Mouse (Mus musculus): ENCODE measurements around the gene Trpm2. TPM values are rescaled to one million over a fixed set of nuclear protein-coding genes. Genes with fewer than 3 reads are reported as not detected.

The Trpm2 gene
- polyA plus RNA-seq, 1 experiment = 21.0 TPM

DNA sequence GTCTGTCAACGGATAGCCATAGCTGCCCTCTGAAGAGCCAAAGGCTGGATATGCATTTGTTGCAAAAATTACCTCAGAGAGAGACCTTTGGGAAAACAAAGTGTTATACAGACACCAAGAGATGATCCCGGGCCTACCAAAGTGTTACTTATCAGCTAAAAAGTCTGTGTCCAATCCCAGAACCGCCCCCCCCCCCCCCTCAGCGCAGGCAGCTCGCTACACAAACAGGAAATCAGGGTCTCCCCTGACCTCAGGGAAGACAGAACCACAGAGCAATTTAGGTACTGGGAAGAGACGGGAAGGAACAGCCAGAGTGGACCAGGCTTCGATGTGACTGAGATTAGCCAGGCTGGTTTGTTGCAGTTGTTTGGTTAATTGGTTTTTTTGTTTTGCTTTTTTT, 36.8 kb upstream of the Trpm2 start:
- no peak overlapping the region for H3K27ac ChIP-seq (ENCODE audit: control insufficient read depth, insufficient read depth, low read length)
- no peaks in the 10 kb centered on the region for H3K27me3 ChIP-seq (ENCODE audit: control insufficient read depth, insufficient read depth, low read length)
- 46% methylated on average over 7 of the region's 7 CpGs for WGBS
- H3K4me1 ChIP-seq (replicated peaks; ENCODE audit: control insufficient read depth, insufficient read depth, low read length) = peaks cover 19% of the 10 kb centered on the region
- H3K4me3 ChIP-seq (ENCODE audit: control insufficient read depth, insufficient read depth, low read length) = no peak overlapping the region
- TF ChIP-seq CTCF (IDR thresholded peaks at IDR 0.05; ENCODE audit: borderline replicate concordance, control insufficient read depth, extremely low read depth, insufficient read depth, low read length, poor library complexity) = no peak
- no peak for TF ChIP-seq POLR2A (IDR thresholded peaks at IDR 0.05; ENCODE audit: control insufficient read depth, extremely low read depth, insufficient read depth, low read length, poor library complexity)
- no peak for DNase-seq
- no peaks in the 10 kb centered on the region for H3K36me3 ChIP-seq (ENCODE audit: control insufficient read depth, insufficient read depth, low read length)

- no peaks in the 10 kb centered on the region for H3K27me3 ChIP-seq (ENCODE audit: control insufficient read depth, insufficient read depth, low read length)
- WGBS = 94% methylated on average over 4 of the region's 4 CpGs
- no peak for DNase-seq
- no peaks in the 10 kb centered on the region; the same call in 1 of the 2 replicates for H3K36me3 ChIP-seq (ENCODE audit: control insufficient read depth, insufficient read depth, low read length)
- no peak overlapping the region for H3K27ac ChIP-seq (ENCODE audit: control insufficient read depth, insufficient read depth, low read length)
- H3K4me3 ChIP-seq (ENCODE audit: control insufficient read depth, insufficient read depth, low read length) = no peak overlapping the region
- H3K4me1 ChIP-seq (replicated peaks; ENCODE audit: control insufficient read depth, insufficient read depth, low read length) = peaks cover 19% of the 10 kb centered on the region
- TF ChIP-seq POLR2A (IDR thresholded peaks at IDR 0.05; ENCODE audit: control insufficient read depth, extremely low read depth, insufficient read depth, low read length, poor library complexity) = no peak
- no peak for TF ChIP-seq CTCF (IDR thresholded peaks at IDR 0.05; ENCODE audit: borderline replicate concordance, control insufficient read depth, extremely low read depth, insufficient read depth, low read length, poor library complexity)
These were observed 35.6 kb upstream of the Trpm2 start for GRCm38 (mm10) chr10:78005791-78006438.

DNA sequence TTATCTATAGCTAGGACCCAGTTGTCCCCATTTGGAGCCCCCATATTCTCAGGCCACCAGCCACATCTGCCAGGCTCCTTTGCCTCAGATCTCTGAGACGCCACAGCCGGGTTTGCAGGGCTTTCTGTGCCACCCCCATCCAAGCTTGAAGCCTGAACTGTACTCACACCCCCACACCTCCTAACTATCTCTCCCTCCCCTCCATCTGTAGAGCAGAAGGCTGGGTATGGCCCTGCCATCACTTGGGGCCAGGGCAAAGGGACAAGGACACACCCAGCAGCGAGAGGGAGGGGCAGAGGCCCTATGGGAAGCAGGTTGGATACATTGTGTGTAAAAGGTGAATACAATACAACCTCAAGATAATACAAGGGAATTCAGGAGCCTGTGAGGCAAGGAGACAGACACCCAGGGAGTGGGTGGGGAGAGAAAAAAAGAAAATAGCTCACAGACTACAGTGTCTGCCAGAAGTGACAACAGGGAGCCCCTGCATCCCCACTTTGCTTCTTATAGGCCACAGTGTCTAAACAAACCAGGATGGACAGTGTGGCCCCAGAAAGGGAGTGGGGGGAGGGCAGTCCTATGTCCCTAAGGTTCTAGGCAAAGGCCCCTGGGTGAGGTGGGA, 34.2 kb upstream of the Trpm2 start:
- no peak for TF ChIP-seq CTCF (IDR thresholded peaks at IDR 0.05; ENCODE audit: borderline replicate concordance, control insufficient read depth, extremely low read depth, insufficient read depth, low read length, poor library complexity)
- TF ChIP-seq POLR2A (IDR thresholded peaks at IDR 0.05; ENCODE audit: control insufficient read depth, extremely low read depth, insufficient read depth, low read length, poor library complexity) = no peak
- no peak for DNase-seq
- Histone ChIP-seq H3K4me1 (replicated peaks; ENCODE audit: control insufficient read depth, insufficient read depth, low read length) (peaks cover 15% of the 10 kb centered on the region), H3K4me3 (ENCODE audit: control insufficient read depth, insufficient read depth, low read length) (no peak overlapping the region), H3K27me3 (ENCODE audit: control insufficient read depth, insufficient read depth, low read length) (no peaks in the 10 kb centered on the region), H3K27ac (ENCODE audit: control insufficient read depth, insufficient read depth, low read length) (no peak overlapping the region), H3K36me3 (ENCODE audit: control insufficient read depth, insufficient read depth, low read length) (peaks cover 6% of the 10 kb centered on the region)
- 92% methylated on average over 3 of the region's 3 CpGs for WGBS

- no peaks in the 10 kb centered on the region for H3K27me3 ChIP-seq (ENCODE audit: control insufficient read depth, insufficient read depth, low read length)
- H3K27ac ChIP-seq (ENCODE audit: control insufficient read depth, insufficient read depth, low read length) = no peak overlapping the region
- no peaks in the 10 kb centered on the region for H3K4me1 ChIP-seq (replicated peaks; ENCODE audit: control insufficient read depth, insufficient read depth, low read length)
- WGBS = 96% methylated on average over 2 of the region's 2 CpGs
- peaks cover 6% of the 10 kb centered on the region for H3K36me3 ChIP-seq (ENCODE audit: control insufficient read depth, insufficient read depth, low read length)
- no peak overlapping the region for H3K4me3 ChIP-seq (ENCODE audit: control insufficient read depth, insufficient read depth, low read length)
- no peak for DNase-seq
- TF ChIP-seq POLR2A (IDR thresholded peaks at IDR 0.05; ENCODE audit: control insufficient read depth, extremely low read depth, insufficient read depth, low read length, poor library complexity) = no peak
These were observed 32.0 kb upstream of the Trpm2 start for GRCm38 (mm10) chr10:78002316-78002715.

- H3K27ac ChIP-seq (ENCODE audit: control insufficient read depth, insufficient read depth, low read length) = no peak overlapping the region
- H3K36me3 ChIP-seq (ENCODE audit: control insufficient read depth, insufficient read depth, low read length) = peaks cover 6% of the 10 kb centered on the region
- TF ChIP-seq POLR2A (IDR thresholded peaks at IDR 0.05; ENCODE audit: control insufficient read depth, extremely low read depth, insufficient read depth, low read length, poor library complexity) (no peak), CTCF (IDR thresholded peaks at IDR 0.05; ENCODE audit: borderline replicate concordance, control insufficient read depth, extremely low read depth, insufficient read depth, low read length, poor library complexity) (no peak)
- no peak overlapping the region for H3K4me3 ChIP-seq (ENCODE audit: control insufficient read depth, insufficient read depth, low read length)
- H3K4me1 ChIP-seq (replicated peaks; ENCODE audit: control insufficient read depth, insufficient read depth, low read length) = no peaks in the 10 kb centered on the region
- WGBS = 97% methylated on average over 11 of the region's 11 CpGs
- no peaks in the 10 kb centered on the region for H3K27me3 ChIP-seq (ENCODE audit: control insufficient read depth, insufficient read depth, low read length)
- DNase-seq = no peak
These were observed 31.4 kb upstream of the Trpm2 start for GRCm38 (mm10) chr10:78001796-78002195.

GRCm38 (mm10) chr10:78000200-78000599, 29.8 kb upstream of the Trpm2 start:
- DNase-seq = no peak
- Histone ChIP-seq H3K36me3 (ENCODE audit: control insufficient read depth, insufficient read depth, low read length) (peaks cover 10% of the 10 kb centered on the region), H3K4me3 (ENCODE audit: control insufficient read depth, insufficient read depth, low read length) (no peak overlapping the region), H3K27me3 (ENCODE audit: control insufficient read depth, insufficient read depth, low read length) (no peaks in the 10 kb centered on the region), H3K4me1 (replicated peaks; ENCODE audit: control insufficient read depth, insufficient read depth, low read length) (no peaks in the 10 kb centered on the region), H3K27ac (ENCODE audit: control insufficient read depth, insufficient read depth, low read length) (no peak overlapping the region)
- TF ChIP-seq POLR2A (IDR thresholded peaks at IDR 0.05; ENCODE audit: control insufficient read depth, extremely low read depth, insufficient read depth, low read length, poor library complexity) (no peak), CTCF (IDR thresholded peaks at IDR 0.05; ENCODE audit: borderline replicate concordance, control insufficient read depth, extremely low read depth, insufficient read depth, low read length, poor library complexity) (no peak)
- 97% methylated on average over 5 of the region's 5 CpGs for WGBS

All from thymus, adult 2 months (tissue).